In the genomic region with DNA sequence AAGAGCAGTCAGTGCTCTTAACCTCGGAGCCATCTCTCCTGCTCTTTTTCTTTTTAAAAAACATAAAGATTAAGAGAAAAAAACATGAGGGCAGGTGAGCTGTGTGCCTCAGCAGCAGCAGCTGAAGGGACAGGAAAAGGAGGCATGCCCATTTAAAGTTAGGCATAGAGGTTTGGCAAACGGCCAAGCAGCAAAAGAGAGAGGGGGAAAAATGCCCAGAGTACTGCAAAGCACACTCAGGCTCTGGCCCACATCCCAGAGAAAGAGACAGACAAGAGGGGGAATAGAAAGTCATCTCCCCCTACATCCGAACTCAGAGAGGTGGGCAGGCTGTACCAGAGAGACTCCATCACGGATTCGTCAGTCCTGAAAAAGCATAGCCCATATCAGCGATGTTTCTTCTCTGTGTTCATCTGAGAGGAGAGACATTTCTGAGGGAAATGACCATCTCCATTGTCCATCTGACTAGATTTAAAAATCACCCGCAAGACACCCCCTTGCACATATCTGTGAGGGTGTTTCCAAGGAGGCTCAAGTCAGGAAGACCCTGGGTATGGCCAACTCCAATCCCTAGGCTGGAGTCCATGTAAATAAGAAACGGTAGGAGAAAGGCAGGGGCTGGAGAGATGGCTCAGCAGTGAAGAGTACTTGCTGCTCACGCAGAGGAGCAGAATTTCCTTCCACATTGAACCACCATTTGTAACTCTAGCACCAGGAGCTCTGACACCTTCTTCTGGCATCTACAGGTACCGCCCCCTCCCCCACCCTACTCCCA, we compare ENCODE assay signal across 26 mouse cellular contexts. TPM values are rescaled to one million over a fixed set of nuclear protein-coding genes. Genes with fewer than 3 reads are reported as not detected.
DNase-seq lines count a peak whose midpoint lies in the region; ATAC-seq and TF ChIP-seq lines count a peak whose summit lies in the region.
"Had no signal": no experiment of that assay in that cellular context is flagged by ENCODE, and none has a peak within 500 bp of the region (broad histone marks: within the 10 kb centered on the region; RNA-seq: fewer than 3 reads in every experiment).

No protein-coding gene starts in this region.

- no peak overlapping the region for H3K9ac ChIP-seq in midbrain, postnatal 0 days (replicated peaks; ENCODE audit: low read length, poor library complexity, severe bottlenecking)
- H3K9ac ChIP-seq in midbrain, embryonic 15.5 days: no peak overlapping the region
- no peak overlapping the region for H3K9ac ChIP-seq in limb, embryonic 13.5 days
- H3K9ac ChIP-seq: embryonic facial prominence, embryonic 13.5 days; forebrain, embryonic 15.5 days; heart, embryonic 13.5 days; kidney, embryonic 15.5 days; liver, embryonic 15.5 days; neural tube, embryonic 12.5 days had no signal

- no peaks in the 10 kb centered on the region for H3K4me1 ChIP-seq in midbrain, postnatal 0 days (ENCODE audit: insufficient read depth, low read length)
- no peaks in the 10 kb centered on the region for H3K4me1 ChIP-seq in midbrain, embryonic 15.5 days
- peaks cover 17% of the 10 kb centered on the region for H3K4me1 ChIP-seq in limb, embryonic 13.5 days
- H3K4me1 ChIP-seq: kidney, embryonic 15.5 days; liver, embryonic 15.5 days; neural tube, embryonic 12.5 days had no signal

- DNase-seq in heart, adult 11 months: peak; percentile 68
- DNase-seq in heart, postnatal 14 days: no peak
- DNase-seq in left cerebral cortex, postnatal 14 days (ENCODE audit: low spot score in 2 of 2): peak; percentile 28 to 34
- no peak for DNase-seq in left cerebral cortex, postnatal 36 days (ENCODE audit: low spot score in 2 of 2)
- peak; percentile 49 for DNase-seq in midbrain, postnatal 0 days (ENCODE audit: low spot score)
- DNase-seq: adrenal gland, postnatal 36 days; B cell, adult 2 months; cerebellum, adult 11 months; gastrocnemius, postnatal 25 days; heart, adult 2 months; kidney, postnatal 36 days; liver had no signal

- no peaks in the 10 kb centered on the region; the same call in 1 of the 2 replicates for H3K27me3 ChIP-seq in midbrain, postnatal 0 days (ENCODE audit: insufficient read depth, low read length)
- H3K27me3 ChIP-seq in midbrain, embryonic 15.5 days (replicated peaks): no peaks in the 10 kb centered on the region
- H3K27me3 ChIP-seq in limb, embryonic 13.5 days: 0 out of 2 replicates have a peak, but pooled peaks cover 4% of the 10 kb centered on the region
- H3K27me3 ChIP-seq: CH12.LX; embryonic facial prominence, embryonic 13.5 days; forebrain, embryonic 15.5 days; heart, embryonic 13.5 days; kidney, embryonic 15.5 days; liver, embryonic 15.5 days; neural tube, embryonic 12.5 days; Patski had no signal

- H3K27ac ChIP-seq in midbrain, postnatal 0 days (ENCODE audit: low read depth, low read length): no peak overlapping the region
- H3K27ac ChIP-seq in midbrain, embryonic 15.5 days: no peak overlapping the region
- peak overlapping the region; percentile 81; the same call in 1 of the 2 replicates for H3K27ac ChIP-seq in limb, embryonic 13.5 days
- H3K27ac ChIP-seq: forebrain, embryonic 15.5 days; heart, adult 2 months; heart, embryonic 13.5 days; kidney, embryonic 15.5 days; left cerebral cortex, adult 2 months; liver, embryonic 15.5 days; macrophage; neural tube, embryonic 12.5 days had no signal

- 84% methylated on average over 10 of the region's 10 CpGs for WGBS in midbrain, postnatal 0 days
- WGBS in midbrain, embryonic 15.5 days: 85% methylated on average over 10 of the region's 10 CpGs
- WGBS in limb, embryonic 13.5 days: 79% methylated on average over 10 of the region's 10 CpGs

- no peak for ATAC-seq in midbrain, postnatal 0 days (ENCODE audit: low FRiP score)
- ATAC-seq in midbrain, embryonic 15.5 days (replicated peaks): no peak
- ATAC-seq in limb, embryonic 13.5 days (ENCODE audit: low FRiP score, low read depth): no peak
- ATAC-seq: forebrain, embryonic 15.5 days; intestine, postnatal 0 days; Patski had no signal

- no peak for TF ChIP-seq CTCF in midbrain, postnatal 0 days (IDR thresholded peaks at IDR 0.05)

- no peaks in the 10 kb centered on the region for H3K36me3 ChIP-seq in midbrain, postnatal 0 days (ENCODE audit: insufficient read depth, low read length)
- no peaks in the 10 kb centered on the region for H3K36me3 ChIP-seq in midbrain, embryonic 15.5 days (replicated peaks)
- H3K36me3 ChIP-seq in limb, embryonic 13.5 days: no peaks in the 10 kb centered on the region
- H3K36me3 ChIP-seq: embryonic facial prominence, embryonic 13.5 days; forebrain, embryonic 15.5 days; G1E; heart, embryonic 13.5 days; kidney, embryonic 15.5 days; liver, embryonic 15.5 days; neural tube, embryonic 12.5 days had no signal

- intact Hi-C loops in heart, postnatal 14 days (cut with DNase I): no loop called here
- intact Hi-C loops in left cerebral cortex, postnatal 14 days (cut with DNase I): no loop called here
- intact Hi-C loops in left cerebral cortex, postnatal 36 days (cut with DNase I): no loop called here

- H3K4me2 ChIP-seq in midbrain, postnatal 0 days (ENCODE audit: low read depth, low read length, poor library complexity, severe bottlenecking): no peak overlapping the region
- no peak overlapping the region for H3K4me2 ChIP-seq in midbrain, embryonic 15.5 days
- H3K4me2 ChIP-seq in limb, embryonic 13.5 days (replicated peaks): no peak overlapping the region
- H3K4me2 ChIP-seq: embryonic facial prominence, embryonic 13.5 days; forebrain, embryonic 15.5 days; heart, embryonic 13.5 days; kidney, embryonic 15.5 days; liver, embryonic 15.5 days; neural tube, embryonic 12.5 days had no signal

- H3K9me3 ChIP-seq in midbrain, postnatal 0 days (ENCODE audit: low read length): no peaks in the 10 kb centered on the region
- no peaks in the 10 kb centered on the region for H3K9me3 ChIP-seq in midbrain, embryonic 15.5 days
- H3K9me3 ChIP-seq in limb, embryonic 13.5 days: peaks cover 8% of the 10 kb centered on the region; the same call in 1 of the 2 replicates
- H3K9me3 ChIP-seq: embryonic facial prominence, embryonic 13.5 days; forebrain, embryonic 15.5 days; heart, embryonic 13.5 days; kidney, embryonic 15.5 days; liver, embryonic 15.5 days; neural tube, embryonic 12.5 days had no signal

- H3K4me3 ChIP-seq in midbrain, postnatal 0 days (ENCODE audit: low read depth, low read length): no peak overlapping the region
- no peak overlapping the region for H3K4me3 ChIP-seq in midbrain, embryonic 15.5 days
- H3K4me3 ChIP-seq in limb, embryonic 13.5 days: no peak overlapping the region
- H3K4me3 ChIP-seq: embryonic facial prominence, embryonic 13.5 days; forebrain, embryonic 15.5 days; heart, adult 2 months; heart, embryonic 13.5 days; kidney, embryonic 15.5 days; left cerebral cortex, adult 2 months; liver, embryonic 15.5 days; neural tube, embryonic 12.5 days had no signal

RNA-seq across cellular contexts. Expression of gene Sipa1l2, which starts 41.6 kb away (rescaled TPM):
- total RNA-seq in heart, postnatal 14 days (2021): 10 to 100 TPM; 46.6 to 48.3 TPM
- 10 to 100 TPM; 37.7 to 41.5 TPM for total RNA-seq in left cerebral cortex, postnatal 14 days (2021)
- 10 to 100 TPM; 39.6 to 42.0 TPM for total RNA-seq in left cerebral cortex, postnatal 36 days (2021)
- 52.6 and 53.7 TPM in 2 replicates for total RNA-seq in midbrain, postnatal 0 days (2014; rRNA removed)
- 8.8 and 10.1 TPM in 2 replicates for polyA plus RNA-seq in midbrain, postnatal 0 days (2015; fragmentation: Nextera tagmentation; extraction: Ambion mirVana)
- 28.2 and 28.7 TPM in 2 replicates for polyA plus RNA-seq in midbrain, embryonic 15.5 days (2015; fragmentation: Nextera tagmentation; extraction: Ambion mirVana)
- polyA plus RNA-seq in limb, embryonic 13.5 days (2015; fragmentation: Nextera tagmentation; extraction: Ambion mirVana): 12.9 and 17.2 TPM in 2 replicates
- polyA plus RNA-seq: G1E had no signal

RNA-seq across cellular contexts. Expression of gene Map10, which starts 58.4 kb away (rescaled TPM):
- total RNA-seq in heart, postnatal 14 days (2021): 1 to 10 TPM; 3.8 to 4.3 TPM
- total RNA-seq in left cerebral cortex, postnatal 14 days (2021): 1 to 10 TPM; 4.2 to 5.2 TPM
- 1 to 10 TPM; 3.6 to 5.3 TPM for total RNA-seq in left cerebral cortex, postnatal 36 days (2021)
- total RNA-seq in midbrain, postnatal 0 days (2014; rRNA removed): 11.0 and 11.6 TPM in 2 replicates
- 5.8 and 6.9 TPM in 2 replicates for polyA plus RNA-seq in midbrain, postnatal 0 days (2015; fragmentation: Nextera tagmentation; extraction: Ambion mirVana)
- polyA plus RNA-seq in midbrain, embryonic 15.5 days (2015; fragmentation: Nextera tagmentation; extraction: Ambion mirVana): 8.9 and 9.3 TPM in 2 replicates
- 6.4 and 6.7 TPM in 2 replicates for polyA plus RNA-seq in limb, embryonic 13.5 days (2015; fragmentation: Nextera tagmentation; extraction: Ambion mirVana)
- polyA plus RNA-seq: G1E, Patski had no signal

Comparison
In these comparisons a context has a peak if more than half of its experiments do, and no peak if none do; other contexts are left out.
1. DNase-seq: peak in heart, adult 11 months (single experiment), left cerebral cortex, postnatal 14 days (2 of 2) and midbrain, postnatal 0 days (single experiment); none in heart, postnatal 14 days (0 of 2) and left cerebral cortex, postnatal 36 days (0 of 2).